Mouse (Mus musculus): ENCODE data around the gene Acot8. TPM values are rescaled to one million over a fixed set of nuclear protein-coding genes. Genes with fewer than 3 reads are reported as not detected.

The Acot8 gene
- polyA plus RNA-seq, 1 experiment, result 45.6 TPM

GRCm38 (mm10) chr2:164754800-164755199 lies 49.9 kb downstream of the Acot8 start:
- Histone ChIP-seq H3K4me3 (ENCODE audit: control insufficient read depth, low read depth, low read length) (no peak overlapping the region), H3K27ac (ENCODE audit: control insufficient read depth, insufficient read depth, low read depth, low read length) (no peak overlapping the region), H3K4me1 (ENCODE audit: control insufficient read depth, insufficient read depth, low read length) (no peaks in the 10 kb centered on the region), H3K36me3 (ENCODE audit: control insufficient read depth, insufficient read depth, low read length) (no peaks in the 10 kb centered on the region; the same call in none of the 2 replicates), H3K27me3 (ENCODE audit: control insufficient read depth, insufficient read depth, low read length) (no peaks in the 10 kb centered on the region)
- no peak for TF ChIP-seq CTCF (IDR thresholded peaks at IDR 0.05; ENCODE audit: control insufficient read depth, insufficient read depth, insufficient replicate concordance, low read depth, low read length)
- no peak for TF ChIP-seq POLR2A (IDR thresholded peaks at IDR 0.05; ENCODE audit: control insufficient read depth, low read depth, low read length)

DNA sequence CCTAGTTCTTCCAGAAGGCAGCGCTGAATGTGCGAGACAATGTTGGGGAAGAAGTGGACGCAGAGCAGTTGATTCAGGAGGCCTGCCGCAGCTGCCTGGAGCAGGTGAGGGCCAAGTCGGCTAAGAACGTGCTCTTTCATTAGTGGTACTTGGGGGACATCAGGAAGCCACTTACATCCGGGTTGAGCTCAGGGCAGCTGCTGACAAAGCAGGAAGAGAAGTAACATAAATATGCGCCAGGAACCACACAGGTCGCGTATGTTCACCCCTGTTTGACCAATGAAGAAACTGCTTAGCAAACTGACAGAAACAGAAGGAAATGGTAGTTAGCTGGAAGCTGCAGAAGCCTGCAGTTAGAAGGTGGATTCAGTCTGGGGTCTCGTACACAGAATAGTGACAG lies 50.6 kb downstream of the Acot8 start:
- H3K36me3 ChIP-seq (ENCODE audit: control insufficient read depth, insufficient read depth, low read length), result no peaks in the 10 kb centered on the region; the same call in none of the 2 replicates
- TF ChIP-seq POLR2A (IDR thresholded peaks at IDR 0.05; ENCODE audit: control insufficient read depth, low read depth, low read length), result no peak
- TF ChIP-seq CTCF (IDR thresholded peaks at IDR 0.05; ENCODE audit: control insufficient read depth, insufficient read depth, insufficient replicate concordance, low read depth, low read length), result no peak
- no peaks in the 10 kb centered on the region for H3K4me1 ChIP-seq (ENCODE audit: control insufficient read depth, insufficient read depth, low read length)
- H3K27ac ChIP-seq (ENCODE audit: control insufficient read depth, insufficient read depth, low read depth, low read length), result no peak overlapping the region
- H3K27me3 ChIP-seq (ENCODE audit: control insufficient read depth, insufficient read depth, low read length), result no peaks in the 10 kb centered on the region
- H3K4me3 ChIP-seq (ENCODE audit: control insufficient read depth, low read depth, low read length), result peak overlapping the region; percentile 63

- H3K36me3 ChIP-seq (ENCODE audit: control insufficient read depth, insufficient read depth, low read length), result peaks cover 2% of the 10 kb centered on the region
- no peaks in the 10 kb centered on the region for H3K27me3 ChIP-seq (ENCODE audit: control insufficient read depth, insufficient read depth, low read length)
- H3K27ac ChIP-seq (ENCODE audit: control insufficient read depth, insufficient read depth, low read depth, low read length), result no peak overlapping the region
- TF ChIP-seq POLR2A (IDR thresholded peaks at IDR 0.05; ENCODE audit: control insufficient read depth, low read depth, low read length) (no peak; the same call in 1 of the 2 replicates), CTCF (IDR thresholded peaks at IDR 0.05; ENCODE audit: control insufficient read depth, insufficient read depth, insufficient replicate concordance, low read depth, low read length) (no peak)
- no peaks in the 10 kb centered on the region; the same call in 1 of the 2 replicates for H3K4me1 ChIP-seq (ENCODE audit: control insufficient read depth, insufficient read depth, low read length)
- H3K4me3 ChIP-seq (ENCODE audit: control insufficient read depth, low read depth, low read length), result no peak overlapping the region
Measured at GRCm38 (mm10) chr2:164752454-164752853, 52.2 kb downstream of the Acot8 start.

GRCm38 (mm10) chr2:164748991-164749390 lies 55.7 kb downstream of the Acot8 start:
- Histone ChIP-seq H3K27me3 (ENCODE audit: control insufficient read depth, insufficient read depth, low read length) (no peaks in the 10 kb centered on the region), H3K27ac (ENCODE audit: control insufficient read depth, insufficient read depth, low read depth, low read length) (no peak overlapping the region), H3K4me3 (ENCODE audit: control insufficient read depth, low read depth, low read length) (no peak overlapping the region), H3K36me3 (ENCODE audit: control insufficient read depth, insufficient read depth, low read length) (peaks cover 4% of the 10 kb centered on the region), H3K4me1 (ENCODE audit: control insufficient read depth, insufficient read depth, low read length) (peaks cover 8% of the 10 kb centered on the region)
- no peak for TF ChIP-seq POLR2A (IDR thresholded peaks at IDR 0.05; ENCODE audit: control insufficient read depth, low read depth, low read length)
- TF ChIP-seq CTCF (IDR thresholded peaks at IDR 0.05; ENCODE audit: control insufficient read depth, insufficient read depth, insufficient replicate concordance, low read depth, low read length), result no peak

- H3K4me1 ChIP-seq (ENCODE audit: control insufficient read depth, insufficient read depth, low read length), result peaks cover 8% of the 10 kb centered on the region
- no peaks in the 10 kb centered on the region for H3K27me3 ChIP-seq (ENCODE audit: control insufficient read depth, insufficient read depth, low read length)
- TF ChIP-seq CTCF (IDR thresholded peaks at IDR 0.05; ENCODE audit: control insufficient read depth, insufficient read depth, insufficient replicate concordance, low read depth, low read length) (no peak), POLR2A (IDR thresholded peaks at IDR 0.05; ENCODE audit: control insufficient read depth, low read depth, low read length) (no peak)
- no peak overlapping the region for H3K27ac ChIP-seq (ENCODE audit: control insufficient read depth, insufficient read depth, low read depth, low read length)
- H3K4me3 ChIP-seq (ENCODE audit: control insufficient read depth, low read depth, low read length), result no peak overlapping the region
- H3K36me3 ChIP-seq (ENCODE audit: control insufficient read depth, insufficient read depth, low read length), result peaks cover 4% of the 10 kb centered on the region
Measured at GRCm38 (mm10) chr2:164748191-164748590, 56.5 kb downstream of the Acot8 start.

DNA sequence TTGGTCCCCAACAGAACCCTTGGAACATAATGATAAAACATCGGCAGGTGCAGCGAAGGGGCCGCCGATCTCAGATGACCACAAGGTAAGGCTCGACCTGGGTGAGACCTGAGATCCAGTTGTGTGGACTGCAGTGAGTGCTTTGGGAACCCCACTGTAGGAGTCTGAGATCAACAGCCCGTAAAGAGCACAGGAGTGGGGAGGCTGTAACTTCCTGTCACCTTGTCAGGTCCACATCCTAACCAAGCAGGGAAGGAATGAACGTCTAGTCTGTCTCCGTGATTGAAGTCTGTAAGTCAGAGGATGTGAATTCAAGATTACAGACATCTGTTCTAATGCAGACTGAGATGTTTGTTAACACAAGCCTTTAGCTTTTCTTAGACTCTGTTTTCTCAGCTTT lies 58.0 kb downstream of the Acot8 start:
- Histone ChIP-seq H3K4me3 (ENCODE audit: control insufficient read depth, low read depth, low read length) (peak overlapping the region; percentile 97), H3K36me3 (ENCODE audit: control insufficient read depth, insufficient read depth, low read length) (peaks cover 4% of the 10 kb centered on the region), H3K27me3 (ENCODE audit: control insufficient read depth, insufficient read depth, low read length) (no peaks in the 10 kb centered on the region), H3K4me1 (ENCODE audit: control insufficient read depth, insufficient read depth, low read length) (peaks cover 8% of the 10 kb centered on the region), H3K27ac (ENCODE audit: control insufficient read depth, insufficient read depth, low read depth, low read length) (peak overlapping the region; percentile 89)
- TF ChIP-seq CTCF (IDR thresholded peaks at IDR 0.05; ENCODE audit: control insufficient read depth, insufficient read depth, insufficient replicate concordance, low read depth, low read length), result no peak
- no peak for TF ChIP-seq POLR2A (IDR thresholded peaks at IDR 0.05; ENCODE audit: control insufficient read depth, low read depth, low read length)

GRCm38 (mm10) chr2:164745843-164746479 lies 58.7 kb downstream of the Acot8 start, which contains the start of the genes Wfdc3 and Dnttip1:
Gene Wfdc3, minus strand, starts transcription at chr2:164745931.
Gene Dnttip1, plus strand, starts transcription at chr2:164745983.
- Histone ChIP-seq H3K27me3 (ENCODE audit: control insufficient read depth, insufficient read depth, low read length) (no peaks in the 10 kb centered on the region), H3K27ac (ENCODE audit: control insufficient read depth, insufficient read depth, low read depth, low read length) (peak within 1 kb of the TSS; percentile 99)

More at GRCm38 (mm10) chr2:164745843-164746479, 58.7 kb downstream of the Acot8 start, which contains the start of the genes Wfdc3 and Dnttip1:
- peaks cover 8% of the 10 kb centered on the region for H3K4me1 ChIP-seq (ENCODE audit: control insufficient read depth, insufficient read depth, low read length)
- H3K4me3 ChIP-seq (ENCODE audit: control insufficient read depth, low read depth, low read length), result peak within 1 kb of the TSS; percentile 97
- TF ChIP-seq CTCF (IDR thresholded peaks at IDR 0.05; ENCODE audit: control insufficient read depth, insufficient read depth, insufficient replicate concordance, low read depth, low read length) (no peak), POLR2A (IDR thresholded peaks at IDR 0.05; ENCODE audit: control insufficient read depth, low read depth, low read length) (peak; percentile 98)
- H3K36me3 ChIP-seq (ENCODE audit: control insufficient read depth, insufficient read depth, low read length), result peaks cover 4% of the 10 kb centered on the region
